Mouse (Mus musculus) urinary bladder, adult 2 months (tissue): ENCODE measurements around the gene Trim52. TPM values are rescaled to one million over a fixed set of nuclear protein-coding genes. Genes with fewer than 3 reads are reported as not detected.

Experiments used
- polyA plus RNA-seq: library from polyadenylated mRNA; depleted of rRNA; stranded (reverse); fragments of >200 nt; gene quantifications from 2 replicates; pipeline ENCODE4 v1.2.3, GENCODE M21; 2012; rRNA removed

The Trim52 gene
- polyA plus RNA-seq, 1 experiment = not detected

Other genes starting within 250 kb of the Trim52 start
- gene Spry2, start 209.4 kb upstream of the Trim52 start, polyA plus RNA-seq = 9.2 and 13.9 TPM in 2 replicates